Mouse (Mus musculus): Measurements from ENCODE around the gene Ankrd40. TPM values are rescaled to one million over a fixed set of nuclear protein-coding genes. Genes with fewer than 3 reads are reported as not detected.

Gene Ankrd40
- polyA plus RNA-seq (2015; fragmentation: Nextera tagmentation; extraction: Ambion mirVana): 11.8 and 11.9 TPM in 2 replicates

GRCm38 (mm10) chr11:94327693-94328643 is at the start of gene Ankrd40:
TSS of gene Ankrd40 (plus strand) at chr11:94328001.
- ATAC-seq: peak; percentile 85
- peak within 1 kb of the TSS; percentile 96 for H3K9ac ChIP-seq (ENCODE audit: low read depth, low read length)
- H3K4me1 ChIP-seq (ENCODE audit: control insufficient read depth, insufficient read depth, low read length): peaks cover 18% of the 10 kb centered on the region
- H3K27ac ChIP-seq (ENCODE audit: low read length): peak within 1 kb of the TSS; percentile 99
- under 1% methylated on average over 73 of the region's 78 CpGs for WGBS
- H3K4me2 ChIP-seq (ENCODE audit: low read depth, low read length): peak within 1 kb of the TSS; percentile 76
- no peaks in the 10 kb centered on the region for H3K9me3 ChIP-seq (ENCODE audit: control insufficient read depth, low read length)
- peak within 1 kb of the TSS; percentile 82 for H3K4me3 ChIP-seq (ENCODE audit: low read length)
- H3K36me3 ChIP-seq (ENCODE audit: control insufficient read depth, insufficient read depth, low read length): no peaks in the 10 kb centered on the region
- no peaks in the 10 kb centered on the region for H3K27me3 ChIP-seq (replicated peaks; ENCODE audit: control insufficient read depth, insufficient read depth, low read length)

- H3K9me3 ChIP-seq (ENCODE audit: control insufficient read depth, low read length): no peaks in the 10 kb centered on the region
- H3K4me1 ChIP-seq (ENCODE audit: control insufficient read depth, insufficient read depth, low read length): peaks cover 9% of the 10 kb centered on the region; the same call in 1 of the 2 replicates
- H3K27me3 ChIP-seq (replicated peaks; ENCODE audit: control insufficient read depth, insufficient read depth, low read length): no peaks in the 10 kb centered on the region
- H3K27ac ChIP-seq (ENCODE audit: low read length): peak within 1 kb of the TSS; percentile 94
- no peaks in the 10 kb centered on the region; the same call in 1 of the 2 replicates for H3K36me3 ChIP-seq (ENCODE audit: control insufficient read depth, insufficient read depth, low read length)
- peak within 1 kb of the TSS; percentile 40 for H3K4me3 ChIP-seq (ENCODE audit: low read length)
- peak within 1 kb of the TSS; percentile 24; the same call in 1 of the 2 replicates for H3K4me2 ChIP-seq (ENCODE audit: low read depth, low read length)
- ATAC-seq: peak; percentile 88
- 57% methylated on average over 11 of the region's 11 CpGs for WGBS
- H3K9ac ChIP-seq (ENCODE audit: low read depth, low read length): peak within 1 kb of the TSS; percentile 52
Measured at GRCm38 (mm10) chr11:94281199-94282181, 46.3 kb upstream of the Ankrd40 start, which contains the start of gene Gm21885. TSS of gene Gm21885 (plus strand) at chr11:94281873.

- Histone ChIP-seq H3K27me3 (replicated peaks; ENCODE audit: control insufficient read depth, insufficient read depth, low read length) (no peaks in the 10 kb centered on the region), H3K4me1 (ENCODE audit: control insufficient read depth, insufficient read depth, low read length) (peaks cover 9% of the 10 kb centered on the region; the same call in 1 of the 2 replicates), H3K36me3 (ENCODE audit: control insufficient read depth, insufficient read depth, low read length) (no peaks in the 10 kb centered on the region; the same call in 1 of the 2 replicates), H3K4me2 (ENCODE audit: low read depth, low read length) (peak overlapping the region; percentile 24; the same call in 1 of the 2 replicates), H3K9ac (ENCODE audit: low read depth, low read length) (peak overlapping the region; percentile 52), H3K4me3 (ENCODE audit: low read length) (peak overlapping the region; percentile 40), H3K27ac (ENCODE audit: low read length) (peak overlapping the region; percentile 94), H3K9me3 (ENCODE audit: control insufficient read depth, low read length) (no peaks in the 10 kb centered on the region)
- WGBS: 51% methylated on average over 5 of the region's 5 CpGs
- ATAC-seq: no peak
Measured at GRCm38 (mm10) chr11:94282291-94282690, 45.5 kb upstream of the Ankrd40 start.

GRCm38 (mm10) chr11:94283536-94284099 is 44.2 kb upstream of the Ankrd40 start:
- Histone ChIP-seq H3K9me3 (ENCODE audit: control insufficient read depth, low read length) (no peaks in the 10 kb centered on the region), H3K9ac (ENCODE audit: low read depth, low read length) (0 out of 2 replicates have a peak overlapping the region, but pooled peaks have one; percentile 22), H3K27me3 (replicated peaks; ENCODE audit: control insufficient read depth, insufficient read depth, low read length) (no peaks in the 10 kb centered on the region), H3K4me3 (ENCODE audit: low read length) (peak overlapping the region; percentile 40), H3K4me2 (ENCODE audit: low read depth, low read length) (peak overlapping the region; percentile 31), H3K27ac (ENCODE audit: low read length) (peak overlapping the region; percentile 10), H3K4me1 (ENCODE audit: control insufficient read depth, insufficient read depth, low read length) (peaks cover 9% of the 10 kb centered on the region; the same call in 1 of the 2 replicates), H3K36me3 (ENCODE audit: control insufficient read depth, insufficient read depth, low read length) (no peaks in the 10 kb centered on the region; the same call in 1 of the 2 replicates)
- no peak for ATAC-seq
- WGBS: 84% methylated on average over 6 of the region's 6 CpGs

- WGBS: 91% methylated on average over 11 of the region's 11 CpGs
- no peak overlapping the region for H3K9ac ChIP-seq (ENCODE audit: low read depth, low read length)
- peaks cover 6% of the 10 kb centered on the region for H3K36me3 ChIP-seq (ENCODE audit: control insufficient read depth, insufficient read depth, low read length)
- H3K9me3 ChIP-seq (ENCODE audit: control insufficient read depth, low read length): no peaks in the 10 kb centered on the region
- ATAC-seq: no peak
- H3K27ac ChIP-seq (ENCODE audit: low read length): no peak overlapping the region
- H3K4me3 ChIP-seq (ENCODE audit: low read length): no peak overlapping the region
- no peaks in the 10 kb centered on the region for H3K27me3 ChIP-seq (replicated peaks; ENCODE audit: control insufficient read depth, insufficient read depth, low read length)
- H3K4me2 ChIP-seq (ENCODE audit: low read depth, low read length): no peak overlapping the region
- H3K4me1 ChIP-seq (ENCODE audit: control insufficient read depth, insufficient read depth, low read length): 0 out of 2 replicates have a peak, but pooled peaks cover 3% of the 10 kb centered on the region
Measured at GRCm38 (mm10) chr11:94285886-94286574, 41.8 kb upstream of the Ankrd40 start.

GRCm38 (mm10) chr11:94287105-94287504 is 40.7 kb upstream of the Ankrd40 start:
- ATAC-seq: peak; percentile 6; the same call in 1 of the 2 replicates
- H3K36me3 ChIP-seq (ENCODE audit: control insufficient read depth, insufficient read depth, low read length): peaks cover 7% of the 10 kb centered on the region
- no peak overlapping the region for H3K9ac ChIP-seq (ENCODE audit: low read depth, low read length)
- no peaks in the 10 kb centered on the region for H3K27me3 ChIP-seq (replicated peaks; ENCODE audit: control insufficient read depth, insufficient read depth, low read length)
- no peaks in the 10 kb centered on the region for H3K9me3 ChIP-seq (ENCODE audit: control insufficient read depth, low read length)
- no peaks in the 10 kb centered on the region for H3K4me1 ChIP-seq (ENCODE audit: control insufficient read depth, insufficient read depth, low read length)
- 86% methylated on average over 5 of the region's 5 CpGs for WGBS
- H3K27ac ChIP-seq (ENCODE audit: low read length): no peak overlapping the region
- no peak overlapping the region for H3K4me2 ChIP-seq (ENCODE audit: low read depth, low read length)
- no peak overlapping the region for H3K4me3 ChIP-seq (ENCODE audit: low read length)

GRCm38 (mm10) chr11:94290062-94290740 is 37.6 kb upstream of the Ankrd40 start:
- no peak for ATAC-seq
- H3K36me3 ChIP-seq (ENCODE audit: control insufficient read depth, insufficient read depth, low read length): peaks cover 14% of the 10 kb centered on the region

More at GRCm38 (mm10) chr11:94290062-94290740, 37.6 kb upstream of the Ankrd40 start:
- Histone ChIP-seq H3K27me3 (replicated peaks; ENCODE audit: control insufficient read depth, insufficient read depth, low read length) (no peaks in the 10 kb centered on the region), H3K4me3 (ENCODE audit: low read length) (no peak overlapping the region), H3K4me2 (ENCODE audit: low read depth, low read length) (no peak overlapping the region), H3K9ac (ENCODE audit: low read depth, low read length) (no peak overlapping the region), H3K27ac (ENCODE audit: low read length) (no peak overlapping the region), H3K9me3 (ENCODE audit: control insufficient read depth, low read length) (no peaks in the 10 kb centered on the region), H3K4me1 (ENCODE audit: control insufficient read depth, insufficient read depth, low read length) (no peaks in the 10 kb centered on the region)
- 91% methylated on average over 10 of the region's 10 CpGs for WGBS
